Mouse (Mus musculus) small intestine, adult 2 months (tissue): ENCODE measurements around the gene Creb3l4. TPM values are rescaled to one million over a fixed set of nuclear protein-coding genes. Genes with fewer than 3 reads are reported as not detected.
A peak's percentile ranks its signal among the peaks of the same experiment; 100 is the strongest.

Experiments used
- H3K27ac ChIP-seq: fragments of 200-500 bp; 2 replicates; pipeline ENCODE4 v1.5.1; 2012; ENCODE audit warnings: low read depth, low read length, control low read depth, inconsistent platforms; ENCODE audit not compliant: insufficient read depth
- H3K27me3 ChIP-seq: fragments of 200-500 bp; 2 replicates; pipeline ENCODE4 v1.6.1; 2012; ENCODE audit warnings: mild to moderate bottlenecking, moderate library complexity, low read length, inconsistent platforms; ENCODE audit not compliant: control insufficient read depth, insufficient read depth
- H3K36me3 ChIP-seq: fragments of 200-500 bp; 2 replicates; pipeline ENCODE4 v1.6.1; 2012; ENCODE audit warnings: mild to moderate bottlenecking, low read length, control low read depth, inconsistent platforms; ENCODE audit not compliant: control insufficient read depth, insufficient read depth
- H3K4me1 ChIP-seq: fragments of 200-500 bp; 2 replicates; pipeline ENCODE4 v1.6.1; 2012; ENCODE audit warnings: low read length, inconsistent platforms, mixed read lengths; ENCODE audit not compliant: control insufficient read depth, insufficient read depth, insufficient read length
- H3K4me3 ChIP-seq: fragments of 200-500 bp; 2 replicates; pipeline ENCODE4 v1.5.1; 2012; ENCODE audit warnings: low read depth, mild to moderate bottlenecking, control low read depth, inconsistent platforms, low read length, moderate library complexity
- CTCF ChIP-seq: fragments of 200-500 bp; IDR thresholded peaks from 2 replicates; pipeline ENCODE4 v1.5.1; 2012; ENCODE audit warnings: low read depth, mild to moderate bottlenecking, control low read depth, inconsistent platforms, low read length, moderate library complexity, mixed read lengths; ENCODE audit not compliant: insufficient replicate concordance, insufficient read length; ENCODE audit errors: extremely low read depth
- POLR2A ChIP-seq: fragments of 200-500 bp; IDR thresholded peaks from 2 replicates; pipeline ENCODE4 v1.6.1; 2012; ENCODE audit warnings: low read depth, mild to moderate bottlenecking, control low read depth, inconsistent platforms, low read length, moderate library complexity
- WGBS: fragments of 180-500 bp; shearing (Covaris S2); methylation state at CpG from one replicate; pipeline ENCODE4 v1.1.7; 2018; 5-methylcytosine and 5-hydroxymethylcytosine counted together
- polyA plus RNA-seq: library from polyadenylated mRNA; depleted of rRNA; stranded (reverse); fragments of >200 nt; gene quantifications from 2 replicates; pipeline ENCODE4 v1.2.3, GENCODE M21; 2012

Gene Creb3l4
- polyA plus RNA-seq, 1 experiment = 7.0 TPM

GRCm38 (mm10) chr3:90272170-90272569 lies 28.9 kb upstream of the Creb3l4 start:
- H3K36me3 ChIP-seq = peaks cover 9% of the 10 kb centered on the region; the same call in 1 of the 2 replicates
- H3K4me1 ChIP-seq = peaks cover 2% of the 10 kb centered on the region; the same call in 1 of the 2 replicates
- no peak for TF ChIP-seq CTCF
- TF ChIP-seq POLR2A = no peak
- 76% methylated on average over 9 of the region's 9 CpGs for WGBS
- no peaks in the 10 kb centered on the region for H3K27me3 ChIP-seq
- H3K4me3 ChIP-seq = no peak overlapping the region
- H3K27ac ChIP-seq = no peak overlapping the region

DNA sequence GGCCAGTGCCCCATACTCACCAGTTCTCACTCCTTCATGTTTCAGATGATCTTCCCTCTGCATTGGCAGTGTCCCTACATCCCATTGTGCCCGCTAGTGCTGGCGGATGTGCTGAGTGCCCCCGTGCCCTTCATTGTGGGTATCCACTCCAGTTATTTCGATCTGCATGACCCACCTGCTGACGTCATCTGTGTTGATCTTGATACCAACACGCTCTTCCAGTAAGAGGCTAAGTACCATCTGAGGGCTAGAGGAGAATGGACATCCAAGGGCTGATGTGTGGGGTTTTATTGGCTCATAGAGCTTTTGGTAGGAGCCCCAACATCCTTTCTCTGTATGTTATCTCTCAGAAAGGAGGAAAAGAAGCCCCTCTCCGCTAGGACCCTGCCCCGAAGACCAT lies 27.5 kb upstream of the Creb3l4 start:
- H3K27ac ChIP-seq = no peak overlapping the region
- TF ChIP-seq POLR2A (no peak), CTCF (no peak)
- 96% methylated on average over 8 of the region's 8 CpGs for WGBS
- peaks cover 2% of the 10 kb centered on the region; the same call in 1 of the 2 replicates for H3K4me1 ChIP-seq
- H3K36me3 ChIP-seq = peaks cover 6% of the 10 kb centered on the region; the same call in 1 of the 2 replicates
- H3K4me3 ChIP-seq = no peak overlapping the region
- no peaks in the 10 kb centered on the region for H3K27me3 ChIP-seq

DNA sequence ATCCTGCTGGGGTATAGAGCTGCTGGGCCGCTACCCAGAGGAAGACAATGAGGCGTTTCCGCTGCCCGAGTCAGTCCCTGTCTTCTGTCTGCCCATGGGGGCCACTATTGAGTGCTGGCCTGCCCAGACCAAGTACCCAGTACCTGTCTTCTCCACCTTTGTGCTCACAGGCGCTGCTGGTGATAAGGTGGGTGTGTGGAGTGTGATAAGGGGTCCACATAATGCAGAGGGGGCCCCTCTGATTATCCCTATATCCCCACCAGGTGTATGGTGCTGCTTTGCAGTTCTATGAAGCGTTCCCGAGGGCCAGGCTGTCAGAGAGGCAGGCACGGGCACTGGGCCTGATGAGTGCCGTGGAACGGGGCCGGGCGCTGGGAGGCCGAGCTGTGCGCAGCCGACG lies 25.7 kb upstream of the Creb3l4 start:
- TF ChIP-seq CTCF (no peak), POLR2A (no peak)
- Histone ChIP-seq H3K36me3 (peaks cover 6% of the 10 kb centered on the region; the same call in 1 of the 2 replicates), H3K27me3 (no peaks in the 10 kb centered on the region), H3K4me3 (no peak overlapping the region), H3K4me1 (peaks cover 6% of the 10 kb centered on the region; the same call in 1 of the 2 replicates), H3K27ac (no peak overlapping the region)
- WGBS = 91% methylated on average over 16 of the region's 16 CpGs

DNA sequence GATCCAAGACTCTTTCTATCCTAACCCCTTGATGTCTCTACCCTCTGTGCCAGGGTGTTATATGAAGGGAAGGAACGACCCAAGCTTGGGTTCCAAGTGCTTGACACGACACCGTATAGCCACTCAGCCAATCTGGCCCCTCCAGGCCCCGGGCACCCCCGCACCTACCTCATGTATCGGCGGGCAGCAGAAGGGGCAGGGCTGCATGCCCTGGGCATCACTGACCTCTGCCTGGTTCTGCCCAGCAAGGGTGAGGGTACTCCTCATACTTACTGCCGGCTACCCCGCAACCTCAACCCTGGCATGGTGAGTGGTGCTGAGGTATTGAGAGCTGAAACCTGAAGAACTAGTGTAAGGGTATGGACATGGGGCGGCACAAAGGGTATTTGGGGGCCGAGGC lies 24.9 kb upstream of the Creb3l4 start:
- H3K4me3 ChIP-seq = no peak overlapping the region
- no peaks in the 10 kb centered on the region for H3K27me3 ChIP-seq
- no peak overlapping the region for H3K27ac ChIP-seq
- 96% methylated on average over 11 of the region's 11 CpGs for WGBS
- no peak for TF ChIP-seq CTCF
- no peak for TF ChIP-seq POLR2A
- H3K4me1 ChIP-seq = peaks cover 6% of the 10 kb centered on the region; the same call in 1 of the 2 replicates
- peaks cover 10% of the 10 kb centered on the region; the same call in 1 of the 2 replicates for H3K36me3 ChIP-seq

DNA sequence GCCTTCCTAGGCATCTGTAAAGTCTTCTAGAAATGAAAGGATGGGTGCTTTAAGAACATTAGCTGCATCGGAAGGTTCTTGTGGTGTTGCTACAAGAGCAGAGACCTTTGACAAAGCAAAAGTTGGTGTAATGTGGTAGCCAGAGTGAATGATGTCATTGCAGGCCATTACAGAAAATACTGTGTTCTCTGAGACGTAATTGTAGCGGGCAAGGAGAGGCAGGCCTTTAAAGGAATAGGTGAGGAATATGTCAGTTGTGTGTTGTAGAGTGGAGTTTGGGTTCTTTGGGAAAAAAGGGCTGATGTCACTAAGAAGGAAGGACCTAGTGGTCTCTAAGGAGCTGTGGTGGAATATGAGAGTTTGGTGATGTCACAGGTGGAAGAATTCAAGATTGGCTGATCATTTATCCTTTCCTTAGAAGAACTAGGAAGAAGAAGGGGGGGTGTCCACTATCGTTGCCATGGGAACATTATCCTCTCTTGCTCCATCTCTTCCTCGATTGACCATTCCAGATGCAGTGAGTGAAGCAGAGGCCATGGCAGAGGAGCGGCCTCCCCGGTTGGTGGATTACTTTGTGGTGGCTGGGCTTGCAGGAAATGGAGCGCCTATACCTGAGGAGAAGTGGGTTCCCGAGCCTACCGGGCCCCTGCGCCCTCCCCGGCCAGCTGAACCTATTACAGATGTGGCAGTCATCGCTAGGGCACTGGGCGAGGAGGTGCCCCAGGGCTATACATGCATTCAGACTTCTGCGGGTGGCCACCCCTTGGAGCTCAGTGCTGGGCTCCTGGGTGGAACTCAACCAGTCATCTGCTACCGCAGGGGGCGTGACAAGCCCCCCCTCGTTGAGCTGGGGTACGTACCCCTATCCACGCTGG lies 23.8 kb upstream of the Creb3l4 start:
- Histone ChIP-seq H3K27ac (peak overlapping the region; percentile 55), H3K4me1 (peaks cover 6% of the 10 kb centered on the region; the same call in 1 of the 2 replicates), H3K4me3 (0 out of 2 replicates have a peak overlapping the region, but pooled peaks have one; percentile 6), H3K27me3 (no peaks in the 10 kb centered on the region), H3K36me3 (peaks cover 15% of the 10 kb centered on the region; the same call in 1 of the 2 replicates)
- 85% methylated on average over 20 of the region's 20 CpGs for WGBS
- no peak for TF ChIP-seq CTCF
- no peak for TF ChIP-seq POLR2A

DNA sequence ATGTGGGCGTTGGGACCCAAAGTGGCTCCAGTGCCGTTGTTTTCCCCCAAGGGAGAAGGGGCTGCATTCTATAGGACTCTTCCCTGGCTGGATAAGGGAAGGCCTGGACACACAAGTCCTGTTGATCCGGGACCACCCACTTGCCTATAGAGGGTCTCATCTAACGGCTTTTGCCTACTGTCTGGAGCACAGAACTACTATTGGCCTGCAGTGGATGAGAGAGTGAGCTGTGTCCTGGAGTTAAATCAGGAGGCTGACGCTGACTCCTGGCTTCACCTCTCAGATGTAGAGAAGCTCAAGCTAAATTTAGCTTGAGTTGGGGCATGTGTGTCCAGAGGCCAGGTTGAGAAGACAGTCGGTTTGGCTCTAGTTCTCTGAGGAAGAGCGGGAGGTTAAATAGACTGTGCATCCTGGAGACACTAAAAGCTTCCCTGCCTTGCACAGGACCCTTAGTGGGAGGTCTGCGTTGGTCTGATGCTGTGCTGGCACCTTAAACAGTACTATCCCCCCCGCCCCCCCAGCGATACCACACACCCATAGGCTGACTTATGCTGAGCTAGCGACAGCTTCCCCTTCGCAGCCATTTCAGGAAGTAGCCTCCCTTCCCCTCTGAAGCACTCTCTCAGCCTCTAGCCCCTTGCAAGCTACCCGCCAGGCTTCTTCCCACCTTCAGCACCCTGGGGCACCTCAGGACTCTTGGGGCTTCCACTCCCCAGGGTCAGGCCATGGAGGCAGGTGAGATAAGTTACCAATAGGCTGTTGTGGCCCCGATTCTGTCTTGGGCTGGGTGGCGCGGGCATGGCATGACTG lies 22.8 kb upstream of the Creb3l4 start:
- Histone ChIP-seq H3K36me3 (peaks cover 25% of the 10 kb centered on the region), H3K4me3 (peak overlapping the region; percentile 80), H3K4me1 (peaks cover 6% of the 10 kb centered on the region; the same call in 1 of the 2 replicates), H3K27ac (peak overlapping the region; percentile 87), H3K27me3 (no peaks in the 10 kb centered on the region)
- 35% methylated on average over 16 of the region's 16 CpGs for WGBS
- TF ChIP-seq POLR2A (0 out of 2 replicates have a peak, but pooled peaks have one; percentile 37), CTCF (no peak)
